Mouse (Mus musculus): ENCODE results near the gene Zbtb8b.

DNA sequence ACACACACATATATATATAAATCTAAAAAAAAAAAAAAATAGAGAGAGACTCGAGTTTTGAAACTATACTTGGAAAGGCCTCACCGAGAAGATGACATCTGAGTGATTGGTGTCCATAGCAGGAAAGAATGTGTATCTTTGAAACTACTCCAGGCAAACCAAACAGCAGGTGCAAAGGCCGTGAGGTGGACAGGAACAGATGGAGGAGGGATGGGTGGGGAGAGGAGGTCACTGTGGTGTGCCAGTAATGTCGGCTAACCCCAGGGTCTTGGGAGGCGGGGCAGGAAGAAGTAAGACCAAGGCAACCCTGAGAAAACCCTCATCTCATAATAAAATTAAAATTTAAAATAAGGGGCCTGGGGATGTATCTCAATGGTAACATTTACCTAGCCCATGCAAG is 64.8 kb downstream of the Zbtb8b start:
- TF ChIP-seq CTCF (IDR thresholded peaks at IDR 0.05; ENCODE audit: extremely low read depth, insufficient read length, insufficient replicate concordance, low read depth, low read length) (no peak), POLR2A (IDR thresholded peaks at IDR 0.05; ENCODE audit: low read depth, low read length) (no peak)
